Comparison of ENCODE assay signal across 8 mouse cellular contexts in genomic region chr12:72408111-72408891, GRCm38 (mm10). TPM values are rescaled to one million over a fixed set of nuclear protein-coding genes. Genes with fewer than 3 reads are reported as not detected.
DNase-seq lines count a peak whose midpoint lies in the region; ATAC-seq and TF ChIP-seq lines count a peak whose summit lies in the region.

No protein-coding gene starts in this region.

- peak; percentile 31 for ATAC-seq in Patski
- peak; percentile 84 for ATAC-seq in neural tube, embryonic 14.5 days (ENCODE audit: low read depth)

- peak; percentile 39; the same call in 1 of the 2 replicates for TF ChIP-seq POLR2A in cerebellum, adult 2 months (IDR thresholded peaks at IDR 0.05; ENCODE audit: borderline replicate concordance, insufficient read depth, low read length)
- 0 out of 2 replicates have a peak, but pooled peaks have one; percentile 24 for TF ChIP-seq POLR2A in lung, adult 2 months (IDR thresholded peaks at IDR 0.05; ENCODE audit: borderline replicate concordance, extremely low read depth, low read depth, low read length)

- DNase-seq in Patski (ENCODE audit: low read depth, low spot score) = no peak
- DNase-seq in cerebellum, adult 2 months = peak; percentile 81 to 87
- peak; percentile 40 for DNase-seq in forelimb bud, embryonic 11.5 days (ENCODE audit: low read depth, low spot score)
- peak; percentile 13 for DNase-seq in heart, postnatal 25 days (ENCODE audit: low spot score)
- DNase-seq in layer of hippocampus, adult 9-11 months = peak; percentile 63
- DNase-seq in lung, adult 2 months = peak; percentile 29
- DNase-seq in thymus, postnatal 4 days = peak; percentile 51

- peak overlapping the region; percentile 78 for H3K9ac ChIP-seq in neural tube, embryonic 14.5 days (replicated peaks; ENCODE audit: low read depth, low read length)

- POLR2A ChIA-PET in Patski (lab: Charles Lee) = no interaction called here

- CTCF ChIA-PET in Patski (lab: Charles Lee) = no interaction called here

- in situ Hi-C loops in Patski (cut with MboI; ENCODE audit: low pct_unique_long_range_greater_than_20kb) = loop anchor here (25.0 kb wide), 1 partner anchor 596 kb away; no protein-coding TSS in a partner anchor

- H3K4me3 ChIP-seq in cerebellum, adult 2 months (replicated peaks; ENCODE audit: insufficient read depth, low read depth, low read length) = peak overlapping the region; percentile 64
- peak overlapping the region; percentile 55 for H3K4me3 ChIP-seq in lung, adult 2 months (replicated peaks; ENCODE audit: extremely low read depth, low read depth, low read length)
- H3K4me3 ChIP-seq in neural tube, embryonic 14.5 days (ENCODE audit: low read depth, low read length) = peak overlapping the region; percentile 70

- 1% methylated on average over 63 of the region's 63 CpGs for WGBS in cerebellum, adult 2 months
- under 1% methylated on average over 63 of the region's 63 CpGs for WGBS in lung, adult 2 months
- under 1% methylated on average over 60 of the region's 63 CpGs for WGBS in neural tube, embryonic 14.5 days

- peak overlapping the region; percentile 76 for H3K27ac ChIP-seq in cerebellum, adult 2 months (ENCODE audit: insufficient read depth, low read length)
- H3K27ac ChIP-seq in neural tube, embryonic 14.5 days (ENCODE audit: low read depth, low read length) = peak overlapping the region; percentile 55

- H3K9me3 ChIP-seq in neural tube, embryonic 14.5 days (ENCODE audit: control insufficient read depth, low read length) = no peaks in the 10 kb centered on the region

- peaks cover 13% of the 10 kb centered on the region for H3K27me3 ChIP-seq in Patski
- H3K27me3 ChIP-seq in cerebellum, adult 2 months (ENCODE audit: control insufficient read depth, insufficient read depth, low read length) = no peaks in the 10 kb centered on the region
- H3K27me3 ChIP-seq in neural tube, embryonic 14.5 days (ENCODE audit: control insufficient read depth, insufficient read depth, low read length) = no peaks in the 10 kb centered on the region

- no peaks in the 10 kb centered on the region for H3K36me3 ChIP-seq in neural tube, embryonic 14.5 days (ENCODE audit: control insufficient read depth, insufficient read depth, low read length)

- TF ChIP-seq CTCF in Patski (IDR thresholded peaks at IDR 0.05) = no peak
- TF ChIP-seq CTCF in cerebellum, adult 2 months (IDR thresholded peaks at IDR 0.05; ENCODE audit: borderline replicate concordance, insufficient read depth, low read depth, low read length) = no peak
- no peak for TF ChIP-seq CTCF in lung, adult 2 months (IDR thresholded peaks at IDR 0.05; ENCODE audit: insufficient read depth, low read length)

- intact Hi-C loops in heart, postnatal 25 days (cut with DNase I) = no loop called here

- H3K4me2 ChIP-seq in neural tube, embryonic 14.5 days (ENCODE audit: low read depth, low read length) = peak overlapping the region; percentile 79

- H3K4me1 ChIP-seq in cerebellum, adult 2 months (ENCODE audit: control insufficient read depth, insufficient read depth, low read length) = peaks cover 3% of the 10 kb centered on the region; the same call in 1 of the 2 replicates
- H3K4me1 ChIP-seq in lung, adult 2 months (ENCODE audit: control insufficient read depth, insufficient read depth, low read length) = no peaks in the 10 kb centered on the region
- H3K4me1 ChIP-seq in neural tube, embryonic 14.5 days (ENCODE audit: control insufficient read depth, insufficient read depth, low read length) = peaks cover 5% of the 10 kb centered on the region; the same call in 1 of the 2 replicates

RNA-seq across cellular contexts. Expression of gene Rtn1, which starts 0.6 kb away (rescaled TPM):
- 15.0 TPM for polyA plus RNA-seq in Patski (2021)
- polyA plus RNA-seq in cerebellum, adult 2 months (2012; rRNA removed) = 941 and 958 TPM in 2 replicates
- total RNA-seq in heart, postnatal 25 days (2021) = 1 to 10 TPM; 3.1 to 5.3 TPM
- polyA plus RNA-seq in lung, adult 2 months (2012; rRNA removed) = 7.5 and 9.2 TPM in 2 replicates
- polyA plus RNA-seq in neural tube, embryonic 14.5 days (2014; fragmentation: Nextera tagmentation; extraction: Ambion mirVana) = 2,768 and 3,331 TPM in 2 replicates

RNA-seq across cellular contexts. Expression of gene Lrrc9, which starts 33.4 kb away (rescaled TPM):
- not detected for polyA plus RNA-seq in Patski (2021)
- polyA plus RNA-seq in cerebellum, adult 2 months (2012; rRNA removed) = 1.2 and 1.6 TPM in 2 replicates
- total RNA-seq in heart, postnatal 25 days (2021) = under 1 TPM; 0.05 to 0.17 TPM
- polyA plus RNA-seq in lung, adult 2 months (2012; rRNA removed) = 0.22 and 0.24 TPM in 2 replicates
- 5.3 and 6.6 TPM in 2 replicates for polyA plus RNA-seq in neural tube, embryonic 14.5 days (2014; fragmentation: Nextera tagmentation; extraction: Ambion mirVana)

Comparison
In these comparisons a context has a peak if more than half of its experiments do, and no peak if none do; other contexts are left out.
1. RNA of gene Rtn1, which starts 0.6 kb away (polyA plus RNA-seq): 2,768 to 3,331 TPM in neural tube, embryonic 14.5 days and 941 to 958 TPM in cerebellum, adult 2 months; 15.0 TPM in Patski (single experiment) and 7.5 to 9.2 TPM in lung, adult 2 months; every median in the first group is over 10 times any median in the second.
2. Peak in every context shown above with its lines, with median percentiles within 50 percentile points of each other: H3K4me3 ChIP-seq.